Mouse (Mus musculus) cerebellum, adult 2 months (tissue): ENCODE results near the gene Sapcd1. TPM values are rescaled to one million over a fixed set of nuclear protein-coding genes. Genes with fewer than 3 reads are reported as not detected.
A peak's percentile ranks its signal among the peaks of the same experiment; 100 is the strongest.

Experiments
- DNase-seq, 2 experiments: peaks; one replicate each; pipeline ENCODE4 v3.0.0; 2021
- H3K27ac ChIP-seq: fragments of 200-500 bp; 2 replicates; pipeline ENCODE4 v1.5.1; 2012; ENCODE audit warnings: low read length, control low read depth, inconsistent platforms; ENCODE audit not compliant: insufficient read depth
- H3K27me3 ChIP-seq: fragments of 200-500 bp; 2 replicates; pipeline ENCODE4 v1.6.1; 2012; ENCODE audit warnings: inconsistent platforms, mild to moderate bottlenecking, low read length, moderate library complexity; ENCODE audit not compliant: control insufficient read depth, insufficient read depth
- H3K4me1 ChIP-seq: fragments of 200-500 bp; 2 replicates; pipeline ENCODE4 v1.6.1; 2011; ENCODE audit warnings: low read length; ENCODE audit not compliant: control insufficient read depth, insufficient read depth
- H3K4me3 ChIP-seq: fragments of 200-500 bp; replicated peaks from 2 replicates; pipeline ENCODE3; 2011; ENCODE audit warnings: mild to moderate bottlenecking, low read depth, low read length, control low read depth; ENCODE audit not compliant: insufficient read depth
- CTCF ChIP-seq: fragments of 200-500 bp; IDR thresholded peaks from 2 replicates; pipeline ENCODE4 v1.5.1; 2011; ENCODE audit warnings: low read depth, mild to moderate bottlenecking, control low read depth, low read length, moderate library complexity, borderline replicate concordance; ENCODE audit not compliant: insufficient read depth
- POLR2A ChIP-seq: fragments of 200-500 bp; IDR thresholded peaks from 2 replicates; pipeline ENCODE4 v1.6.1; 2011; ENCODE audit warnings: low read length, control low read depth, borderline replicate concordance; ENCODE audit not compliant: insufficient read depth
- WGBS: fragments of 180-500 bp; shearing (Covaris S2); methylation state at CpG from one replicate; pipeline ENCODE4 v1.1.7; 2018; 5-methylcytosine and 5-hydroxymethylcytosine counted together
- polyA plus RNA-seq: library from polyadenylated mRNA; depleted of rRNA; stranded (reverse); fragments of >200 nt; gene quantifications from 2 replicates; pipeline ENCODE4 v1.2.3, GENCODE M21; 2012

Sapcd1 gene
- polyA plus RNA-seq, 1 experiment, result 2.0 TPM

GRCm38 (mm10) chr17:35068213-35068914 is 40.5 kb upstream of the Sapcd1 start:
- 62% methylated on average over 17 of the region's 17 CpGs for WGBS
- H3K27ac ChIP-seq, result peak overlapping the region; percentile 86; the same call in 1 of the 2 replicates
- peak; percentile 43 to 63 for DNase-seq
- H3K4me1 ChIP-seq, result peaks cover 50% of the 10 kb centered on the region
- H3K27me3 ChIP-seq, result no peaks in the 10 kb centered on the region
- H3K4me3 ChIP-seq, result no peak overlapping the region
- TF ChIP-seq POLR2A (no peak), CTCF (no peak)

- Histone ChIP-seq H3K4me1 (peaks cover 41% of the 10 kb centered on the region), H3K27ac (peak within 1 kb of the TSS; percentile 17; the same call in 1 of the 2 replicates), H3K27me3 (no peaks in the 10 kb centered on the region), H3K4me3 (peak within 1 kb of the TSS; percentile 45)
- DNase-seq, result peak in 1 of 2 experiments; percentile 22
- 76% methylated on average over 10 of the region's 10 CpGs for WGBS
- TF ChIP-seq POLR2A, result no peak
- TF ChIP-seq CTCF, result no peak
Measured at GRCm38 (mm10) chr17:35066084-35066483, 38.3 kb upstream of the Sapcd1 start, which contains the start of gene Mpig6b. Gene Mpig6b (minus strand): TSS chr17:35066184.

GRCm38 (mm10) chr17:35064951-35065947 is 37.4 kb upstream of the Sapcd1 start, which contains the start of gene Ly6g6c:
Gene Ly6g6c (plus strand): TSS chr17:35065388.
- Histone ChIP-seq H3K4me1 (peaks cover 45% of the 10 kb centered on the region), H3K4me3 (peak within 1 kb of the TSS; percentile 45), H3K27ac (peak within 1 kb of the TSS; percentile 82), H3K27me3 (no peaks in the 10 kb centered on the region)
- peak; percentile 72 to 77 for DNase-seq
- WGBS, result 9% methylated on average over 48 of the region's 48 CpGs
- TF ChIP-seq POLR2A (peak; percentile 38; the same call in 1 of the 2 replicates), CTCF (no peak)

- H3K4me1 ChIP-seq, result peaks cover 43% of the 10 kb centered on the region
- TF ChIP-seq POLR2A (no peak), CTCF (no peak)
- no peaks in the 10 kb centered on the region for H3K27me3 ChIP-seq
- peak; percentile 73 to 79 for DNase-seq
- WGBS, result 19% methylated on average over 10 of the region's 10 CpGs
- H3K27ac ChIP-seq, result peak overlapping the region; percentile 82
- no peak overlapping the region for H3K4me3 ChIP-seq
Measured at GRCm38 (mm10) chr17:35064378-35064877, 36.6 kb upstream of the Sapcd1 start.

GRCm38 (mm10) chr17:35063466-35063865 is 35.6 kb upstream of the Sapcd1 start:
- H3K27ac ChIP-seq, result no peak overlapping the region
- H3K4me3 ChIP-seq, result no peak overlapping the region
- peak in 1 of 2 experiments; percentile 50 for DNase-seq
- TF ChIP-seq POLR2A, result no peak
- no peak for TF ChIP-seq CTCF
- peaks cover 34% of the 10 kb centered on the region for H3K4me1 ChIP-seq
- WGBS, result 49% methylated on average over 3 of the region's 3 CpGs
- H3K27me3 ChIP-seq, result no peaks in the 10 kb centered on the region

GRCm38 (mm10) chr17:35061299-35061698 is 33.5 kb upstream of the Sapcd1 start:
- DNase-seq, result no peak
- TF ChIP-seq POLR2A, result no peak
- no peak for TF ChIP-seq CTCF
- Histone ChIP-seq H3K4me3 (no peak overlapping the region), H3K4me1 (peaks cover 33% of the 10 kb centered on the region), H3K27me3 (no peaks in the 10 kb centered on the region), H3K27ac (no peak overlapping the region)
- WGBS, result 73% methylated on average over 8 of the region's 8 CpGs

GRCm38 (mm10) chr17:35060737-35061297 is 33.0 kb upstream of the Sapcd1 start:
- WGBS, result 53% methylated on average over 22 of the region's 22 CpGs
- no peak for TF ChIP-seq CTCF
- no peak for TF ChIP-seq POLR2A
- no peak overlapping the region for H3K4me3 ChIP-seq

More at GRCm38 (mm10) chr17:35060737-35061297, 33.0 kb upstream of the Sapcd1 start:
- H3K27ac ChIP-seq, result 0 out of 2 replicates have a peak overlapping the region, but pooled peaks have one; percentile 11
- DNase-seq, result peak in 1 of 2 experiments; percentile 34
- H3K27me3 ChIP-seq, result no peaks in the 10 kb centered on the region
- peaks cover 33% of the 10 kb centered on the region for H3K4me1 ChIP-seq
